Mouse (Mus musculus) liver, postnatal 0 days (tissue): ENCODE results near the gene Wdr34.

ENCODE experiments used
- CTCF ChIP-seq: sonication (generic); IDR thresholded peaks from 2 replicates; pipeline ENCODE4 v1.5.1; 2016; ENCODE audit warnings: antibody characterized with exemption, low read depth
- EP300 ChIP-seq: IDR thresholded peaks from 2 replicates; pipeline ENCODE4 v1.6.1; 2016; ENCODE audit warnings: antibody characterized with exemption, low read depth, mild to moderate bottlenecking

GRCm38 (mm10) chr2:30058418-30058817, 9.7 kb upstream of the Wdr34 start:
- TF ChIP-seq EP300 (no peak), CTCF (no peak)
